Mouse (Mus musculus): Measurements from ENCODE around the gene Slc50a1. TPM values are rescaled to one million over a fixed set of nuclear protein-coding genes. Genes with fewer than 3 reads are reported as not detected.

Gene Slc50a1
- polyA plus RNA-seq, 1 experiment from 2014 or later = 31.5 TPM

- Histone ChIP-seq H3K27me3 (replicated peaks; ENCODE audit: control insufficient read depth, insufficient read depth, low read length) (peaks cover 8% of the 10 kb centered on the region), H3K27ac (ENCODE audit: low read depth, low read length) (no peak overlapping the region)
- no peak for DNase-seq (ENCODE audit: low spot score)
These were observed 19.8 kb downstream of the Slc50a1 start for GRCm38 (mm10) chr3:89250435-89251040.

GRCm38 (mm10) chr3:89247466-89247865 lies 22.9 kb downstream of the Slc50a1 start:
- DNase-seq (ENCODE audit: low spot score) = no peak
- Histone ChIP-seq H3K9me3 (ENCODE audit: control insufficient read depth, low read length) (no peaks in the 10 kb centered on the region), H3K27me3 (replicated peaks; ENCODE audit: control insufficient read depth, insufficient read depth, low read length) (peaks cover 30% of the 10 kb centered on the region), H3K4me2 (peak overlapping the region; percentile 84), H3K9ac (ENCODE audit: low read depth, low read length) (peak overlapping the region; percentile 34), H3K27ac (ENCODE audit: low read depth, low read length) (no peak overlapping the region), H3K36me3 (ENCODE audit: control insufficient read depth, insufficient read depth, low read length) (no peaks in the 10 kb centered on the region), H3K4me3 (ENCODE audit: low read depth, low read length) (peak overlapping the region; percentile 75; the same call in 1 of the 2 replicates), H3K4me1 (replicated peaks; ENCODE audit: control insufficient read depth, insufficient read depth, low read length) (peaks cover 46% of the 10 kb centered on the region)
- no peak for ATAC-seq (replicated peaks; ENCODE audit: low FRiP score)
- 78% methylated on average over 4 of the region's 4 CpGs for WGBS

More at GRCm38 (mm10) chr3:89250435-89251040, 19.8 kb downstream of the Slc50a1 start:
- H3K9ac ChIP-seq (ENCODE audit: low read depth, low read length) = no peak overlapping the region
- WGBS = 17% methylated on average over 7 of the region's 7 CpGs
- no peaks in the 10 kb centered on the region for H3K9me3 ChIP-seq (ENCODE audit: control insufficient read depth, low read length)
- H3K4me3 ChIP-seq (ENCODE audit: low read depth, low read length) = no peak overlapping the region
- ATAC-seq (replicated peaks; ENCODE audit: low FRiP score) = no peak
- H3K4me2 ChIP-seq = no peak overlapping the region
- H3K36me3 ChIP-seq (ENCODE audit: control insufficient read depth, insufficient read depth, low read length) = no peaks in the 10 kb centered on the region
- peaks cover 28% of the 10 kb centered on the region for H3K4me1 ChIP-seq (replicated peaks; ENCODE audit: control insufficient read depth, insufficient read depth, low read length)

GRCm38 (mm10) chr3:89246261-89247100 lies 23.9 kb downstream of the Slc50a1 start, which contains the start of gene Trim46:
Gene Trim46, minus strand, starts transcription at chr3:89246309.
- Histone ChIP-seq H3K4me3 (ENCODE audit: low read depth, low read length) (peak within 1 kb of the TSS; percentile 75), H3K36me3 (ENCODE audit: control insufficient read depth, insufficient read depth, low read length) (no peaks in the 10 kb centered on the region), H3K4me2 (peak within 1 kb of the TSS; percentile 84), H3K4me1 (replicated peaks; ENCODE audit: control insufficient read depth, insufficient read depth, low read length) (peaks cover 41% of the 10 kb centered on the region), H3K27ac (ENCODE audit: low read depth, low read length) (0 out of 2 replicates have a peak within 1 kb of the TSS, but pooled peaks have one; percentile 6), H3K9ac (ENCODE audit: low read depth, low read length) (peak within 1 kb of the TSS; percentile 73), H3K27me3 (replicated peaks; ENCODE audit: control insufficient read depth, insufficient read depth, low read length) (peaks cover 27% of the 10 kb centered on the region), H3K9me3 (ENCODE audit: control insufficient read depth, low read length) (no peaks in the 10 kb centered on the region)
- peak; percentile 89 for DNase-seq (ENCODE audit: low spot score)
- under 1% methylated on average over 42 of the region's 42 CpGs for WGBS
- ATAC-seq (replicated peaks; ENCODE audit: low FRiP score) = peak; percentile 73

- peak within 1 kb of the TSS; percentile 84 for H3K4me2 ChIP-seq
- DNase-seq (ENCODE audit: low spot score) (no peak), ATAC-seq (replicated peaks; ENCODE audit: low FRiP score) (peak; percentile 4; the same call in 1 of the 2 replicates)
- H3K4me1 ChIP-seq (replicated peaks; ENCODE audit: control insufficient read depth, insufficient read depth, low read length) = peaks cover 34% of the 10 kb centered on the region
- H3K27me3 ChIP-seq (replicated peaks; ENCODE audit: control insufficient read depth, insufficient read depth, low read length) = peaks cover 24% of the 10 kb centered on the region
- no peaks in the 10 kb centered on the region for H3K9me3 ChIP-seq (ENCODE audit: control insufficient read depth, low read length)
- WGBS = 6% methylated on average over 20 of the region's 20 CpGs
- no peaks in the 10 kb centered on the region for H3K36me3 ChIP-seq (ENCODE audit: control insufficient read depth, insufficient read depth, low read length)
- H3K4me3 ChIP-seq (ENCODE audit: low read depth, low read length) = peak within 1 kb of the TSS; percentile 75
- 0 out of 2 replicates have a peak within 1 kb of the TSS, but pooled peaks have one; percentile 6 for H3K27ac ChIP-seq (ENCODE audit: low read depth, low read length)
- peak within 1 kb of the TSS; percentile 73 for H3K9ac ChIP-seq (ENCODE audit: low read depth, low read length)
These were observed 24.6 kb downstream of the Slc50a1 start, which contains the start of gene Krtcap2 for GRCm38 (mm10) chr3:89245688-89246171. Gene Krtcap2, plus strand, starts transcription at chr3:89245966.

GRCm38 (mm10) chr3:89244982-89245687 lies 25.2 kb downstream of the Slc50a1 start:
- Histone ChIP-seq H3K9me3 (ENCODE audit: control insufficient read depth, low read length) (no peaks in the 10 kb centered on the region), H3K4me1 (replicated peaks; ENCODE audit: control insufficient read depth, insufficient read depth, low read length) (peaks cover 31% of the 10 kb centered on the region), H3K36me3 (ENCODE audit: control insufficient read depth, insufficient read depth, low read length) (no peaks in the 10 kb centered on the region), H3K9ac (ENCODE audit: low read depth, low read length) (no peak overlapping the region), H3K27ac (ENCODE audit: low read depth, low read length) (no peak overlapping the region), H3K27me3 (replicated peaks; ENCODE audit: control insufficient read depth, insufficient read depth, low read length) (peaks cover 24% of the 10 kb centered on the region), H3K4me2 (peak overlapping the region; percentile 84), H3K4me3 (ENCODE audit: low read depth, low read length) (peak overlapping the region; percentile 75)
- DNase-seq (ENCODE audit: low spot score) = no peak
- no peak for ATAC-seq (replicated peaks; ENCODE audit: low FRiP score)
- WGBS = 3% methylated on average over 23 of the region's 26 CpGs

- Histone ChIP-seq H3K9me3 (ENCODE audit: control insufficient read depth, low read length) (no peaks in the 10 kb centered on the region), H3K4me3 (ENCODE audit: low read depth, low read length) (peak overlapping the region; percentile 75), H3K4me2 (peak overlapping the region; percentile 84), H3K27me3 (replicated peaks; ENCODE audit: control insufficient read depth, insufficient read depth, low read length) (peaks cover 24% of the 10 kb centered on the region), H3K4me1 (replicated peaks; ENCODE audit: control insufficient read depth, insufficient read depth, low read length) (peaks cover 31% of the 10 kb centered on the region), H3K27ac (ENCODE audit: low read depth, low read length) (no peak overlapping the region), H3K36me3 (ENCODE audit: control insufficient read depth, insufficient read depth, low read length) (no peaks in the 10 kb centered on the region), H3K9ac (ENCODE audit: low read depth, low read length) (no peak overlapping the region)
- WGBS = 18% methylated on average over 25 of the region's 25 CpGs
- ATAC-seq (replicated peaks; ENCODE audit: low FRiP score) (no peak), DNase-seq (ENCODE audit: low spot score) (no peak)
These were observed 26.0 kb downstream of the Slc50a1 start for GRCm38 (mm10) chr3:89244158-89244981.

- 19% methylated on average over 14 of the region's 14 CpGs for WGBS
- Histone ChIP-seq H3K27ac (ENCODE audit: low read depth, low read length) (no peak overlapping the region), H3K4me3 (ENCODE audit: low read depth, low read length) (peak overlapping the region; percentile 15; the same call in 1 of the 2 replicates), H3K4me2 (peak overlapping the region; percentile 44), H3K36me3 (ENCODE audit: control insufficient read depth, insufficient read depth, low read length) (no peaks in the 10 kb centered on the region), H3K9ac (ENCODE audit: low read depth, low read length) (0 out of 2 replicates have a peak overlapping the region, but pooled peaks have one; percentile 20), H3K27me3 (replicated peaks; ENCODE audit: control insufficient read depth, insufficient read depth, low read length) (peaks cover 24% of the 10 kb centered on the region), H3K4me1 (replicated peaks; ENCODE audit: control insufficient read depth, insufficient read depth, low read length) (peaks cover 31% of the 10 kb centered on the region), H3K9me3 (ENCODE audit: control insufficient read depth, low read length) (no peaks in the 10 kb centered on the region)
- ATAC-seq (replicated peaks; ENCODE audit: low FRiP score) (no peak; the same call in 1 of the 2 replicates), DNase-seq (ENCODE audit: low spot score) (no peak)
These were observed 26.8 kb downstream of the Slc50a1 start for GRCm38 (mm10) chr3:89243609-89244008.

Data from liver, embryonic 11.5 days (tissue).